Mouse (Mus musculus): ENCODE measurements around the gene Olfr813.
"Not testable (repeated sequence)": the region's sequence is repeated elsewhere in the genome, so short reads cannot be mapped to it uniquely, and the experiment has no call there.

Olfr813 gene

DNA sequence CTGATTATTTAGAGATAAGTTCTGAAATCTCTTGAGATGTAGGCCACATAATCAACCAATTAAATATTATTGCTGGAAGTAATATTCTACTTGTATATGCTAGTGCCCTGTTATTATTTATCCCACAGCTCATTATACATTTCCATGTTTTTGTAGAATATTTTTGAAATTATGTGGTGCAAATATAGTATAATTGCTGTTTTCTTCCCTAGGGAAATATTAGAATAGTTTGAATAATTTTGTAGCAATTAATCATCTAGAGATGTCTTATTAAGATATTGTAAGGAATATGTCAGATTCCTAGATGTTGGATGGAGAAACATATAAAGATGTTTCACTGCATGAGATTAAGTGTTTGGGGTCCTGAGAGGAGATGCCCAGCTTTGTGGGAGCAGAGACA, at the start of gene Olfr813:
Olfr813 (plus strand) TSS at position 301 of the 400 bp plus-strand sequence.
- in situ Hi-C loops (cut with MboI; ENCODE audit: low sequenced_read_pairs), result no loop called here

DNA sequence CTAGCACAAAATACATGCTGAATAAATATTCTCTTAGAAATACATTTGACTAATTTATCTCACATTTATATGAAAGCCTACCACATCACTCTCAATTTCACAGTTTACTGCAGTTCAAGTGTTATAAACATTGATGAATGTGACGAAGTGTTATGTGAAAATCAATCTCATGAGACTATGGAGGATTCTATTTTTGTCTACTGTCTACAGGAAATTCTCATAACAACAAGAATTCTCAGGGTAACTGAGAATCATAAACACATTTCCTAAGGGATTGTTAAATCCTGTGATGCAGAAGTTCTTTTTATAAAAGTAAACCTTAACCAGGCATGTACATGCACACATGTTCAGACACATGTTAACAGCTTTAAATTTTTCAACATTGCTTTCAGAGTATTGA, 9.2 kb upstream of the Olfr813 start, which contains the start of gene Olfr812:
Olfr812 (minus strand) TSS at position 101 of the 400 bp plus-strand sequence.
- in situ Hi-C loops (cut with MboI; ENCODE audit: low sequenced_read_pairs), result no loop called here

- in situ Hi-C loops (cut with MboI; ENCODE audit: low sequenced_read_pairs), result no loop called here
Observed at GRCm38 (mm10) chr10:129847343-129847742, 7.8 kb upstream of the Olfr813 start.

DNA sequence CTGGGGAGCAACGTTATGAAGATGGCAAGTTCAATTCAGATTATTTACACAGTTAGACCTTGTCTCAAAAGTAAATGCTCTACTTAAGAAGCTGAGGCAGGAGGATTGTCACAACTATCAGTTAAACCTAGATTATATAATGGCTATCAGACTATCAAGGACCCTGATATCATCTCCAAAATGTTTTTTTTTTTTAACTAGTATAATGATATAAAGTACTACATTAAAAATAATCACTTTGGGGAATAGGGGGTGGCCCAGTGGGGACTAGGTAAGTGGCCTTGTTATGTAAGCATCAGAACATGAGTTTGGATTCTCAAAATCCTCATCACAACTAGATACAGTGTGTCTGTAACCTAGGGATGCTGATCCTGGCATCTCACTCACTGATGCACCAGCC, 24.6 kb downstream of the Olfr813 start, which contains the start of gene Olfr814:
Olfr814 (minus strand) TSS at position 101 of the 400 bp plus-strand sequence.
- in situ Hi-C loops (cut with MboI; ENCODE audit: low sequenced_read_pairs), result not testable (repeated sequence)

- in situ Hi-C loops (cut with MboI; ENCODE audit: low sequenced_read_pairs), result not testable (repeated sequence)
Observed at GRCm38 (mm10) chr10:129885496-129885895, 30.3 kb downstream of the Olfr813 start.

- in situ Hi-C loops (cut with MboI; ENCODE audit: low sequenced_read_pairs), result no loop called here
Observed at GRCm38 (mm10) chr10:129885934-129886333, 30.8 kb downstream of the Olfr813 start.

DNA sequence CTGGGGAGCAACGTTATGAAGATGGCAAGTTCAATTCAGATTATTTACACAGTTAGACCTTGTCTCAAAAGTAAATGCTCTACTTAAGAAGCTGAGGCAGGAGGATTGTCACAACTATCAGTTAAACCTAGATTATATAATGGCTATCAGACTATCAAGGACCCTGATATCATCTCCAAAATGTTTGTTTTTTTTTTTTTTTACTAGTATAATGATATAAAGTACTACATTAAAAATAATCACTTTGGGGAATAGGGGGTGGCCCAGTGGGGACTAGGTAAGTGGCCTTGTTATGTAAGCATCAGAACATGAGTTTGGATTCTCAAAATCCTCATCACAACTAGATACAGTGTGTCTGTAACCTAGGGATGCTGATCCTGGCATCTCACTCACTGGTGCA, 50.6 kb downstream of the Olfr813 start, which contains the start of gene Olfr815:
Olfr815 (minus strand) TSS at position 101 of the 400 bp plus-strand sequence.
- in situ Hi-C loops (cut with MboI; ENCODE audit: low sequenced_read_pairs), result not testable (repeated sequence)

Data from CH12F3 (cell line).